Mouse (Mus musculus): ENCODE measurements at regions not wholly inside any gene's neighbourhood (a gene's known extent, or its start where the extent isn't known, plus 50 kb on each side); places are given as distances from the start of the nearest gene placed in this dataset.
A peak's percentile ranks its signal among the peaks of the same experiment; 100 is the strongest.

DNA sequence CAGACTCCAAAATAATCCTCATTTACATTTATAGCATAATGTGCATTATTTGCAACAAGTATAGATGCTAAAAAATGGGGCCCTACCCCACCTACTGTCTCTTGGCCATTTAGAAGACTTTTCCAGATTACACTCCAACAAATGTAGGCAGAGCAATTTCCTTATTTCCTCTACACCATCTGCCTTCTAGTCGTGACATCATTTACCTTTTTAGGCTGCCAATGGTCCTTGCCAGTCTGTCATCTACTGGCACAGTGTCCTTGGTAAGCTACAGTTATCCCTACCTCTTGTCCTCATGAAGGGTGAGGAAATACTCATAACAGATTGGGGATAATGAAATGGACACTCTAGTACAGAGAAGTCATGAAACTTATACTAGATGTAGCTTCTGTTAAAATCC is 491.8 kb upstream of the Pappa start:
- no peaks in the 10 kb centered on the region for H3K4me1 ChIP-seq
- WGBS, result 63% methylated on average over 1 of the region's 1 CpGs
- ATAC-seq (ENCODE audit: low FRiP score, low read depth), result no peak

DNA sequence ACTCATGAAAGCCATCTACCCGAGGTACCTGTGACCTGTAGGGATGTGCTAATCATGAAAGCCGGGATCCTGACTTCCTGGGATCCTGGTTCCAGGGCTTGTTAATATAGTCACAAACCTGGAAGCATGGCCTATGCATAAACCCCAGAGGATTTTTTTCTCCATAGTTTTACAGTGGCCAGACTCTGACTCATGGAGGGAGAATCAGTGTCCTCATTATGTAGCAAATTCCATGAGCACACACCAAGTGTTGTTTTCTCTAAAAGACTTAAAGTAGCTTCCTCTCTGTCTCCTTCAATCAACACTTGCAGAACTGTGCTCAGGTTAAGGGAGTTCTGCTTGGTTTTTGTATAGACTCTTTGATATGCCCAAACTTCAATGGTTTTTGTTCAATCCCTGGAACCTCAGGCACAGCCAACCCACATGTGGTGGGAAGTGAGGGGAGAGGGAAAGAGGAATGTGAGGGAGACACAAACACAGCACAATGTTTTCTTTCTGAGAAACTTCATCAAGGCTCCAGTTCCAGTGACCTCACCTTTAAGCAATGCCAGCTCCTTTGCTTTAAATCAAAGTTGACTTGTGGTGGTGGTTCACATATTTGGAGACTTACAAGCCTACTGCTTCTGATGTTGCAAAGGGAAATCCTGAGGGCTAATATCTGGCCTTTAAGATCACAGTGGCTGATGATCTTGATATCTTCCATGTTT is 488.6 kb upstream of the Pappa start:
- Histone ChIP-seq H3K27ac (replicated peaks) (no peak overlapping the region), H3K9ac (replicated peaks) (no peak overlapping the region), H3K4me1 (no peaks in the 10 kb centered on the region), H3K27me3 (no peaks in the 10 kb centered on the region), H3K4me3 (no peak overlapping the region), H3K36me3 (no peaks in the 10 kb centered on the region), H3K4me2 (replicated peaks) (no peak overlapping the region), H3K9me3 (no peaks in the 10 kb centered on the region)
- no peak for ATAC-seq (ENCODE audit: low FRiP score, low read depth)
- WGBS, result 79% methylated on average over 2 of the region's 2 CpGs

More for the DNA sequence above, 491.8 kb upstream of the Pappa start:
- no peak overlapping the region for H3K9ac ChIP-seq (replicated peaks)
- no peak overlapping the region for H3K4me3 ChIP-seq
- no peak overlapping the region for H3K4me2 ChIP-seq (replicated peaks)
- no peaks in the 10 kb centered on the region for H3K9me3 ChIP-seq
- H3K36me3 ChIP-seq, result no peaks in the 10 kb centered on the region
- no peaks in the 10 kb centered on the region for H3K27me3 ChIP-seq
- no peak overlapping the region for H3K27ac ChIP-seq (replicated peaks)

DNA sequence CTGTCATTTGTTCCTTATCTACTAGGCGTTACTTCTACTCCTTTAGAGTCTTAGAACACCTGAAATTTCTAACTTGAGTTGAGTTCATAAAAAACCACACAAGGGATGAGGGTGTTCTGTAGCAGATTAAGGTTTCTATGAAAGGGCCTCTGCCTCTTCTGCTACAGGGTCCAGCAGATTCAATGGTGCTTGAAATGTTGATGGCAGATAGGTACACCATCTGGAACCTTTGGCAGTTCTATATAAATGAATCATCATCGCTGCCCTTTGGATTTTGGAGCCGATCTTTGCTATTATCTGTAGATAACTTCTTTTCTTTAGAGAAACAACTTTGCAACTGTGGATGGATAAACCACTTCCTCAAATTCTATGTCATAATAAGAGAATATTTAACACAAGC is 483.9 kb upstream of the Pappa start:
- Histone ChIP-seq H3K4me3 (no peak overlapping the region), H3K27me3 (no peaks in the 10 kb centered on the region), H3K36me3 (no peaks in the 10 kb centered on the region), H3K9ac (replicated peaks) (no peak overlapping the region), H3K4me1 (no peaks in the 10 kb centered on the region), H3K4me2 (replicated peaks) (no peak overlapping the region), H3K27ac (replicated peaks) (no peak overlapping the region), H3K9me3 (no peaks in the 10 kb centered on the region)
- WGBS, result 87% methylated on average over 3 of the region's 3 CpGs
- no peak for ATAC-seq (ENCODE audit: low FRiP score, low read depth)

DNA sequence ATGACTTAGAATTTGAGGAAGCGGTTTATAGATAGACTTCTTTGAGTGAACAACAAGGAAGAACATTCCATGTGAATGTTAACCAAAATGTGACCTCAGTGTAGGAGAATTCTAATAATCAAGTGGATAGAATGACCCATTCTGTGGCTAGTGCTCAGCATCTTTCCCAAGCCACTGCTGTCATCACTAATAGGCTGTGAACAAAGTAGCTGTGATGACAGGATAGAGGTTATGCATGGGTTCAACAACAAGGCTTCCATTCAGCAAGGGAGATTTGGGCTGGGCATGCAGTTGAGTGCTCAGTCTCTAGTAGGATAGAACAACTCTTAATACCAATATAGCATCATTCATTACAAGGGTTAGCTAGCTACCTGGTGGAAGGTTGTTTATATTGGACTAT is 483.0 kb upstream of the Pappa start:
- 77% methylated on average over 1 of the region's 1 CpGs for WGBS
- Histone ChIP-seq H3K4me2 (replicated peaks) (no peak overlapping the region), H3K9me3 (no peaks in the 10 kb centered on the region), H3K36me3 (no peaks in the 10 kb centered on the region), H3K4me3 (no peak overlapping the region), H3K9ac (replicated peaks) (no peak overlapping the region), H3K27ac (replicated peaks) (no peak overlapping the region), H3K4me1 (no peaks in the 10 kb centered on the region), H3K27me3 (no peaks in the 10 kb centered on the region)
- no peak for ATAC-seq (ENCODE audit: low FRiP score, low read depth)

DNA sequence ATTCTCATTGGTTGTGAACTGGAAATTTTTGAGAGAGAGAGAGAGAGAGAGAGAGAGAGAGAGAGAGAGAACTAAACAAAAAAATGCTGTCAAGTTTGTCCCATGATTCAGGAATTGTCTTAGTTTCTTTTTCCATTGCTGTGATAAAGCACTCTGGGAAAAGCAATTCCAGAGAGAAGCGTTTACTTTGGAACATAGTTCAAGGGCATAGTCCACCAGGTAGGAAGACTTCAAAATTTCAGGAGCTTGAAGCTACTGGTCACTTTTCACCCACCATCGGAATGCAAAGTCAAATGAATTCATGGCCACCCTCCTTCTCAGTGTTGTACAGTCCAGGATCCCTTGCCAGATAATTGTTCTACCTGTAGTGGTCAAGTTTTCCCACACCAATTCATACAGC is 478.8 kb upstream of the Pappa start:
- H3K9ac ChIP-seq (replicated peaks), result no peak overlapping the region
- H3K4me1 ChIP-seq, result no peaks in the 10 kb centered on the region
- no peak overlapping the region for H3K4me3 ChIP-seq
- H3K36me3 ChIP-seq, result no peaks in the 10 kb centered on the region
- H3K27ac ChIP-seq (replicated peaks), result no peak overlapping the region
- WGBS, result 90% methylated on average over 2 of the region's 2 CpGs
- H3K27me3 ChIP-seq, result no peaks in the 10 kb centered on the region
- no peaks in the 10 kb centered on the region for H3K9me3 ChIP-seq
- no peak overlapping the region for H3K4me2 ChIP-seq (replicated peaks)
- ATAC-seq (ENCODE audit: low FRiP score, low read depth), result no peak

DNA sequence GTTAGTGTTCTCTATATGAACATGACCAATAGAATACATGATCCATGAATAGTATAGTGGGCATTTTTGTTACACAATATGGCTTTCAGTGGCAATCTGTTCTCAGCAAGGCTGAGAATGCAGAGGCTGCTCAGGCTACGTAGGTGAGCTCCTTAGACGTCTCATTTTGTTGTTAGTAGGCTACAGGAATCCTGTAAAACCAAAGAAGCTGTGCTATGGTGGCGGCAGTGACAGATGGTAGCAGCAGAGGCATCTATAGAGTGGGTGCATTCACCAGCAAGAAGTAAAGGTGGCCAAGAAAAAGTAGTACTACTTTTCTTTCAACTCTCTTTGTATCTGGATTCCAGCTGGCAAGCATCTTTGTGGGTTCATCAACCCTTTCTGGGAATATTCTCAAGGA is 469.8 kb upstream of the Pappa start:
- Histone ChIP-seq H3K4me2 (replicated peaks) (no peak overlapping the region), H3K9ac (replicated peaks) (no peak overlapping the region), H3K36me3 (no peaks in the 10 kb centered on the region), H3K4me1 (no peaks in the 10 kb centered on the region), H3K9me3 (no peaks in the 10 kb centered on the region), H3K27me3 (no peaks in the 10 kb centered on the region), H3K27ac (replicated peaks) (no peak overlapping the region), H3K4me3 (no peak overlapping the region)
- ATAC-seq (ENCODE audit: low FRiP score, low read depth), result no peak
- WGBS, result 81% methylated on average over 3 of the region's 3 CpGs

DNA sequence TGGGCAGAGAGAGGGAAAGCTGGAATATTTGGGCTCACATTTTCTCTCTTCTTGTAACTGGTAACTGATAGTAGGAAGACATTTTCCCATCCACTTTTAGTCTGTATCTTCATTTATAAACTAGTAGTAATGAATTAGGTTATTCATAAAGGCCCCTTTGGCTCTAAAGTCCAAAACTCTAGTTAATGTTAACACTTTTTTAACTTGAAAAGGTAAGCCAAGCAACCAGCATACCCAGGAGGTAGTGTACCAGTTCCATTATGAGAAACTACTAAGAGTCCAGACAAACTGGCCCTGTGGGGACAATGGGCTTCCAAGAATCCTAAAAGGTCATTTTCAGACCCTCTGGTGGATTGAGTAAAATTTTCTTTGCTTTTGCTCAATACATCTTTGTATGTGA is 468.4 kb upstream of the Pappa start:
- no peaks in the 10 kb centered on the region for H3K36me3 ChIP-seq
- H3K9ac ChIP-seq (replicated peaks), result no peak overlapping the region
- no peaks in the 10 kb centered on the region for H3K27me3 ChIP-seq
- no peak overlapping the region for H3K4me2 ChIP-seq (replicated peaks)
- no peaks in the 10 kb centered on the region for H3K9me3 ChIP-seq
- H3K27ac ChIP-seq (replicated peaks), result no peak overlapping the region
- no peak overlapping the region for H3K4me3 ChIP-seq
- no peak for ATAC-seq (ENCODE audit: low FRiP score, low read depth)
- H3K4me1 ChIP-seq, result no peaks in the 10 kb centered on the region

DNA sequence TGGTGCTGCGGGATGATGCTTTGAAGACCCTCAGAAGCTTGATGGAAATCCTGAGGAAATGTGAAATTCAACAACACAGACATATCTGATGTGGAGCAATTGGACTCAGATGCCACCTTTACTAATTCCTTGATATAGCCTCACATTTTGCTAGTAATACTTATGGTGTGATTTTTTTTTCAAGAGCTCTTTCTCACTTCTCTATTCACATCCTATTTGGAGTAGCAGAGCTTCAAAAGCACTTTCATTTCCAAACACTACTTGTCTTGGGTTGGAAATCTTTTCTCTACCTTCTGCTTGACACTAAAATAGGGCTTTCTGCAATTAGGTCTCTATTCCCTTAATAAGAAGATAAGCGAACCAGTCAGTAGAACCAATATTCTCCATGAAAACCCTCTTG is 460.3 kb upstream of the Pappa start:
- 89% methylated on average over 2 of the region's 2 CpGs for WGBS
- H3K4me2 ChIP-seq (replicated peaks), result no peak overlapping the region
- no peak overlapping the region for H3K9ac ChIP-seq (replicated peaks)
- H3K36me3 ChIP-seq, result no peaks in the 10 kb centered on the region
- no peak overlapping the region for H3K27ac ChIP-seq (replicated peaks)
- no peak for ATAC-seq (ENCODE audit: low FRiP score, low read depth)
- H3K4me3 ChIP-seq, result no peak overlapping the region
- no peaks in the 10 kb centered on the region for H3K4me1 ChIP-seq
- no peaks in the 10 kb centered on the region for H3K27me3 ChIP-seq
- H3K9me3 ChIP-seq, result no peaks in the 10 kb centered on the region

DNA sequence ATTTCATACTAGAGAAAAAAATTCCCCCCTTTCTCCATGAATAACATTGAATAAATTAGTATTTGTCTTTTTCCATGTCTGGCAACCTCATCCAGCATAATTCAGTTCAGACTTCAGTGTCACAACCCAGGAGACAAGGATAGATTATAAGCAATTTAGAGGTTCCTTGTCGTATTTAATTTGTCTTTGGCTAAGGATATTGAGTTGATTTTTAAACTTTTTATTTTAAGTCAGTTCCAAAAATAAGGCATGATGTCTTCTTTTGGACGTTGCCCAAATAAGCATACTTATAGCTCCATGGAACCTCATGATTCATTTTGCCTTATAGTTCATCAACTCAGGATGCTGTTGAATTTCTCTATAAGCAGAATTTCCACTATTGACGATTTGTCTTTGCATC is 456.0 kb upstream of the Pappa start:
- H3K27ac ChIP-seq (replicated peaks), result no peak overlapping the region
- H3K4me1 ChIP-seq, result no peaks in the 10 kb centered on the region
- no peak overlapping the region for H3K4me2 ChIP-seq (replicated peaks)
- H3K9ac ChIP-seq (replicated peaks), result no peak overlapping the region
- no peaks in the 10 kb centered on the region for H3K9me3 ChIP-seq
- WGBS, result 85% methylated on average over 3 of the region's 3 CpGs
- no peaks in the 10 kb centered on the region for H3K36me3 ChIP-seq
- H3K27me3 ChIP-seq, result no peaks in the 10 kb centered on the region
- H3K4me3 ChIP-seq, result no peak overlapping the region
- ATAC-seq (ENCODE audit: low FRiP score, low read depth), result no peak

DNA sequence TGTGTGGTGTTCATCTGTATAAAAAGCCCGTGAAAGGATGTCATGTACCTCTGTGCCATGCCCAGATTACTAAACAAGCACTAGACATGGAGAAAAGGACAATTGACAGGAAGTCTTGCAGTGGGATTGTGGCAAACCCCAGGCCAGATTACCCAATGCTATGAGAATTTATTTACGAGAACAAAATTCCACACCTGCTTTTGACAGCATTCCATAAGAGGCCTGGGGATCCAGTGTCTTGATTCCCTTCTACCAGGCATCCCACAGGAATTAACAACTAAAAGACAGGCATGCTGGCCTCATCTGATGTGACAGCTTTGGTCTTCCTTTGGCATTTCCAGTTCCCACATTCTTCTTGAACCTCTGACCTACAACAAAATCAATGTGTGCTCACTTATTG is 454.3 kb upstream of the Pappa start:
- ATAC-seq (ENCODE audit: low FRiP score, low read depth), result no peak
- Histone ChIP-seq H3K36me3 (no peaks in the 10 kb centered on the region), H3K4me3 (no peak overlapping the region), H3K4me2 (replicated peaks) (no peak overlapping the region), H3K9ac (replicated peaks) (no peak overlapping the region), H3K9me3 (no peaks in the 10 kb centered on the region), H3K27ac (replicated peaks) (no peak overlapping the region), H3K27me3 (no peaks in the 10 kb centered on the region), H3K4me1 (no peaks in the 10 kb centered on the region)
- WGBS, result 83% methylated on average over 2 of the region's 2 CpGs

DNA sequence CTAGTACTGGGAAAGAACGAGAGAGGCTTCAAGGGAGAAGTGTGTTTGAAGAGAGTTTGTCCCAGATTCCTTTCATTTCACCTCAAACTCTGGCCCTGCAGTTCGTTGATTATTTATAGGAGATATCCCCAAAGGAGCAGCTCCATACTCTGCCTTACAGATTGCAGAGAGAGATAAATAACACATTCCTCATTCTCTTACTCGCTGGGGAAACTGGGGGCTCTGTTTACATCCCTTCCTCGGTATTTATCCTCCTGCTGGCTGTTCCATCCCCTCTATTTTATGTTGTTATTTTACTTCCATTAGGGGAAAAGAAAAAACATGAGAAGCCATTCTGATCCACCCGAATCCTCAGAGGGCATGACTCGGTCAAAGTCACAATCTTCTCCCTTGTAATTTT is 447.5 kb upstream of the Pappa start:
- H3K9me3 ChIP-seq, result no peaks in the 10 kb centered on the region
- 62% methylated on average over 6 of the region's 6 CpGs for WGBS
- no peaks in the 10 kb centered on the region for H3K4me1 ChIP-seq
- no peak overlapping the region for H3K4me3 ChIP-seq
- no peak overlapping the region for H3K9ac ChIP-seq (replicated peaks)
- H3K4me2 ChIP-seq (replicated peaks), result no peak overlapping the region
- peak; percentile 47 for ATAC-seq (ENCODE audit: low FRiP score, low read depth)
- H3K27ac ChIP-seq (replicated peaks), result peak overlapping the region; percentile 54
- no peaks in the 10 kb centered on the region for H3K36me3 ChIP-seq
- no peaks in the 10 kb centered on the region for H3K27me3 ChIP-seq

DNA sequence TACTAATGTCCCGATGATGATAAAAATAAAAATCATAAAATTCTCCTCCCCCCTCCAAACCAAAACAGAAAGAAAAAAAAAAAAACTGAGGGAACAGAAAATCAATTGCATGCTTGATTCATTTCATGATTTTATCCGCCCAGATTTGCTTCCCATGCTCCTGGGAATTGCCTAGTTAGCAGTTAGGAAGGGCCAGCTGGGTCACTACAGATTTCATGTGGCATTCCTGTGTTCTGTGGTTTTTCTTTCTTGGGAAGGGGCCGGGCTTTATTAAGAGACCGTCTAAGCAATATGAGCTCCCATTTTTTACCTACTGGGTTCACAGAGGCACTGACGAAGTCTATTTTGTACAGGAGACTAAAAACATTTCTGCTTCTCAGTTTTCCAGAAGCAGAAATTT is 447.1 kb upstream of the Pappa start:
- ATAC-seq (ENCODE audit: low FRiP score, low read depth), result peak; percentile 49; the same call in 1 of the 2 replicates
- WGBS, result 69% methylated on average over 5 of the region's 5 CpGs
- Histone ChIP-seq H3K27me3 (no peaks in the 10 kb centered on the region), H3K9me3 (no peaks in the 10 kb centered on the region), H3K4me3 (no peak overlapping the region), H3K36me3 (no peaks in the 10 kb centered on the region), H3K4me1 (no peaks in the 10 kb centered on the region), H3K27ac (replicated peaks) (0 out of 2 replicates have a peak overlapping the region, but pooled peaks have one; percentile 15), H3K9ac (replicated peaks) (no peak overlapping the region), H3K4me2 (replicated peaks) (no peak overlapping the region)

DNA sequence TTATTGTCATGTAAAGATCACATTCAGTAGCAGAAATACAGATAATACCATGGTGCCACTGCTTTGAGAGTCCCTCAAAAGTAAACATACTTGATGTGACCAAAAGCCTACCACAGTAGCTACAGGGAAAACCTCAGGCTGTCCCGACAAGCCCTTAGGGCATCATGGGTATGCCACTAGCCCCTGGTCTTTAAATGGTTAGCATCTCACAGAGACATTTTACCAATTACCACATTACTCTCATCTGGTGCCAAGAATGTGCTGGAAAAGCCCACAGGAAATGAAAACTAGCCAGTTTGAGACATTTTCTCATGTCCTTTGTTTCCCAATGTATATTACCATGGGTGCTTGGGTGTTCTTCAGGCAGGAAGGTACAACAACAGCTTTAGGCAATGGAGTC is 439.3 kb upstream of the Pappa start:
- H3K9ac ChIP-seq (replicated peaks), result no peak overlapping the region
- WGBS, result 69% methylated on average over 1 of the region's 1 CpGs
- no peak for ATAC-seq (ENCODE audit: low FRiP score, low read depth)

More for the DNA sequence above, 439.3 kb upstream of the Pappa start:
- H3K27me3 ChIP-seq, result no peaks in the 10 kb centered on the region
- no peaks in the 10 kb centered on the region for H3K9me3 ChIP-seq
- no peaks in the 10 kb centered on the region for H3K36me3 ChIP-seq
- H3K4me1 ChIP-seq, result no peaks in the 10 kb centered on the region
- H3K4me2 ChIP-seq (replicated peaks), result no peak overlapping the region
- H3K27ac ChIP-seq (replicated peaks), result no peak overlapping the region
- no peak overlapping the region for H3K4me3 ChIP-seq
